Mouse (Mus musculus) myocyte (in vitro differentiated cells): ENCODE results near the gene Sipa1. TPM values are rescaled to one million over a fixed set of nuclear protein-coding genes. Genes with fewer than 3 reads are reported as not detected.
A peak's percentile ranks its signal among the peaks of the same experiment; 100 is the strongest.

Source experiments
- H3K27me3 ChIP-seq: one replicate; pipeline ENCODE4 v1.6.1; 2011; ENCODE audit not compliant: control insufficient read depth, insufficient read depth, insufficient read length
- H3K36me3 ChIP-seq: one replicate; pipeline ENCODE4 v1.6.1; 2011; ENCODE audit not compliant: control insufficient read depth, insufficient read depth
- H3K4me2 ChIP-seq: one replicate; pipeline ENCODE4 v1.6.1; 2011; ENCODE audit warnings: low read depth, control low read depth
- H3K4me3 ChIP-seq: one replicate; pipeline ENCODE4 v1.5.1; 2011; ENCODE audit warnings: mild to moderate bottlenecking, control low read depth, moderate library complexity
- H3K79me2 ChIP-seq: one replicate; pipeline ENCODE4 v1.6.1; 2011; ENCODE audit not compliant: control insufficient read depth, insufficient read depth
- H3ac ChIP-seq: one replicate; pipeline ENCODE4 v1.6.1; 2011; ENCODE audit not compliant: control insufficient read depth, insufficient read length
- CEBPB ChIP-seq: IDR thresholded peaks from 2 replicates; pipeline ENCODE4 v1.6.1; 2011; ENCODE audit warnings: mild to moderate bottlenecking, moderate library complexity; ENCODE audit not compliant: poor library complexity, insufficient read depth, severe bottlenecking
- E2F4 ChIP-seq: IDR thresholded peaks from one replicate; pipeline ENCODE4 v1.6.1; 2011; ENCODE audit warnings: mild to moderate bottlenecking, control low read depth, moderate library complexity; ENCODE audit not compliant: insufficient read depth
- MAX ChIP-seq: IDR thresholded peaks from one replicate; pipeline ENCODE4 v1.6.1; 2011; ENCODE audit warnings: low read depth, mild to moderate bottlenecking, control low read depth
- MYOD1 ChIP-seq, 3 experiments: IDR thresholded peaks; one replicate each; pipeline ENCODE4 v1.6.1; 2011; ENCODE audit warnings: control low read depth in 2 of 3, low read depth in 2 of 3, mild to moderate bottlenecking in 2 of 3, moderate library complexity in 1 of 3; ENCODE audit not compliant: insufficient read length in 2 of 3, control insufficient read depth in 1 of 3
- MYOG ChIP-seq, 3 experiments: IDR thresholded peaks; one replicate each; pipeline ENCODE4 v1.6.1; 2011; ENCODE audit warnings: control low read depth in 2 of 3, low read depth in 2 of 3, mild to moderate bottlenecking in 2 of 3; ENCODE audit not compliant: insufficient read length in 2 of 3, control insufficient read depth in 1 of 3, insufficient read depth in 1 of 3
- POLR2A ChIP-seq: IDR thresholded peaks from one replicate; pipeline ENCODE4 v1.6.1; 2011; ENCODE audit warnings: low read depth, mild to moderate bottlenecking, control low read depth, moderate library complexity; ENCODE audit not compliant: insufficient read length
- POLR2AphosphoS2 ChIP-seq: IDR thresholded peaks from one replicate; pipeline ENCODE4 v1.6.1; 2011; ENCODE audit warnings: low read depth, control low read depth; ENCODE audit not compliant: insufficient read length
- REST ChIP-seq: IDR thresholded peaks from one replicate; pipeline ENCODE4 v1.6.1; 2011; ENCODE audit warnings: mild to moderate bottlenecking, control low read depth, moderate library complexity; ENCODE audit not compliant: insufficient read depth, insufficient read length
- SRF ChIP-seq: IDR thresholded peaks from one replicate; pipeline ENCODE4 v1.6.1; 2011; ENCODE audit warnings: low read depth; ENCODE audit not compliant: control insufficient read depth, insufficient read length
- TCF12 ChIP-seq: IDR thresholded peaks from one replicate; pipeline ENCODE4 v1.6.1; 2011; ENCODE audit warnings: mild to moderate bottlenecking, control low read depth; ENCODE audit not compliant: poor library complexity, insufficient read depth, severe bottlenecking
- TCF3 ChIP-seq: IDR thresholded peaks from one replicate; pipeline ENCODE4 v1.6.1; 2011; ENCODE audit warnings: low read depth, control low read depth; ENCODE audit not compliant: insufficient read length
- USF1 ChIP-seq: IDR thresholded peaks from one replicate; pipeline ENCODE4 v1.6.1; 2011; ENCODE audit warnings: low read depth, mild to moderate bottlenecking, control low read depth, moderate library complexity
- polyA plus RNA-seq: library from polyadenylated mRNA; unstranded; fragments of >200 nt; fragmentation: generic; extraction: Trizol; gene quantifications from one replicate; pipeline ENCODE4 v1.2.1, GENCODE M21; 2012; ENCODE audit warnings: missing spikeins

The Sipa1 gene
- polyA plus RNA-seq, 1 experiment, result 14.4 TPM

DNA sequence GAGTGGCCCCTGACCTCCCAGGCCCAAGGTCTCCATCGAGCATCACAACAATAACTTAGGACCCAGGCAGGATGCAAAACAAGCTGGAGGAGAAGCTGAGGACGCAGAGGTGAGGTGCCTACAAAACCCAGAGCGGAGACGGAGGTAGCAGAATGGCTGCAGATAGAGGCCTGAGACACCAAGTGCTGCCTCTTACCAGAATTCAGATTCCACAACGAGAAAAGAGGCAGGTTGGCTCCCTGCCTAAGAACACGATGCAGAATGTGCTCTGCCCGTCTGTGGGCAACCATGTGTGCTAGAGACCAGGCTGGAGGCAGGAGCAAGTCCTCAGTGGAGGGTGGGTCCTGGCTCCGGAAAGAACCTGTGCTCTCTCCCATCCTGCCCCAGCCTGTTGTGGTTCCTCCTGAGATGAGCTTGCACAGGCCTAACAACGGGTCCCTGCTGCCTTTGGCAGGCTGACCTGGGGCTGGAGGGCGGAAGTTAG is 29.4 kb upstream of the Sipa1 start:
- H3K4me3 ChIP-seq, result no peak overlapping the region
- TF ChIP-seq MYOD1 (IDR thresholded peaks at IDR 0.05; ENCODE audit: control insufficient read depth in 1 of 3, insufficient read length in 2 of 3, low read depth in 2 of 3) (no peak), CEBPB (no peak), POLR2A (no peak), E2F4 (no peak), REST (no peak), MYOG (IDR thresholded peaks at IDR 0.05; ENCODE audit: control insufficient read depth in 1 of 3, insufficient read depth in 1 of 3, insufficient read length in 2 of 3, low read depth in 2 of 3) (no peak), MAX (no peak), POLR2AphosphoS2 (no peak)
- no peak overlapping the region for H3ac ChIP-seq
- H3K79me2 ChIP-seq, result peaks cover 43% of the 10 kb centered on the region
- H3K36me3 ChIP-seq, result peaks cover 9% of the 10 kb centered on the region
- H3K4me2 ChIP-seq, result peak overlapping the region; percentile 12
- no peaks in the 10 kb centered on the region for H3K27me3 ChIP-seq

GRCm38 (mm10) chr19:5692086-5692912 is 28.8 kb upstream of the Sipa1 start:
- H3K79me2 ChIP-seq, result peaks cover 50% of the 10 kb centered on the region
- peaks cover 3% of the 10 kb centered on the region for H3K36me3 ChIP-seq
- H3K4me3 ChIP-seq, result peak overlapping the region; percentile 94
- peak overlapping the region; percentile 95 for H3K4me2 ChIP-seq
- H3K27me3 ChIP-seq, result no peaks in the 10 kb centered on the region
- TF ChIP-seq SRF (no peak), MAX (no peak), POLR2AphosphoS2 (no peak), USF1 (no peak), TCF12 (no peak), TCF3 (no peak), CEBPB (no peak), REST (no peak)
- H3ac ChIP-seq, result no peak overlapping the region

- TF ChIP-seq TCF3 (no peak), POLR2A (no peak), MYOD1 (IDR thresholded peaks at IDR 0.05; ENCODE audit: control insufficient read depth in 1 of 3, insufficient read length in 2 of 3, low read depth in 2 of 3) (no peak), USF1 (no peak), E2F4 (no peak)
- Histone ChIP-seq H3K4me3 (peak overlapping the region; percentile 94), H3K27me3 (no peaks in the 10 kb centered on the region), H3ac (no peak overlapping the region), H3K36me3 (peaks cover 3% of the 10 kb centered on the region), H3K4me2 (peak overlapping the region; percentile 95), H3K79me2 (peaks cover 52% of the 10 kb centered on the region)
These were observed 28.1 kb upstream of the Sipa1 start for GRCm38 (mm10) chr19:5691601-5692000.

DNA sequence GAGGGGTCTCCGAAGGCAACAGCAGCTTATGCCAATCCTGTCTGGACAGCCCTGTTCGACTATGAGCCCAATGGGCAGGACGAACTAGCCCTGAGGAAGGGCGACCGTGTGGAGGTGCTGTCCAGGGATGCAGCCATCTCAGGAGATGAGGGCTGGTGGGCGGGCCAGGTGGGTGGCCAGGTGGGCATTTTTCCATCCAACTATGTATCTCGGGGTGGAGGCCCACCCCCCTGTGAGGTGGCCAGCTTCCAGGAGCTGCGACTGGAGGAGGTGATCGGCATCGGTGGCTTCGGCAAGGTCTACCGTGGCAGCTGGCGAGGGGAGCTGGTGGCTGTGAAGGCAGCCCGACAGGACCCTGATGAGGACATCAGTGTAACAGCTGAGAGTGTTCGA is 26.8 kb upstream of the Sipa1 start:
- Histone ChIP-seq H3K4me2 (peak overlapping the region; percentile 95), H3K4me3 (peak overlapping the region; percentile 94), H3K36me3 (peaks cover 3% of the 10 kb centered on the region), H3K79me2 (peaks cover 52% of the 10 kb centered on the region), H3K27me3 (no peaks in the 10 kb centered on the region), H3ac (peak overlapping the region; percentile 22)
- TF ChIP-seq TCF12 (no peak), MYOG (IDR thresholded peaks at IDR 0.05; ENCODE audit: control insufficient read depth in 1 of 3, insufficient read depth in 1 of 3, insufficient read length in 2 of 3, low read depth in 2 of 3) (peak in 2 of 3 experiments; percentile 14 to 32), CEBPB (no peak), MYOD1 (IDR thresholded peaks at IDR 0.05; ENCODE audit: control insufficient read depth in 1 of 3, insufficient read length in 2 of 3, low read depth in 2 of 3) (peak in 1 of 3 experiments; percentile 18)

DNA sequence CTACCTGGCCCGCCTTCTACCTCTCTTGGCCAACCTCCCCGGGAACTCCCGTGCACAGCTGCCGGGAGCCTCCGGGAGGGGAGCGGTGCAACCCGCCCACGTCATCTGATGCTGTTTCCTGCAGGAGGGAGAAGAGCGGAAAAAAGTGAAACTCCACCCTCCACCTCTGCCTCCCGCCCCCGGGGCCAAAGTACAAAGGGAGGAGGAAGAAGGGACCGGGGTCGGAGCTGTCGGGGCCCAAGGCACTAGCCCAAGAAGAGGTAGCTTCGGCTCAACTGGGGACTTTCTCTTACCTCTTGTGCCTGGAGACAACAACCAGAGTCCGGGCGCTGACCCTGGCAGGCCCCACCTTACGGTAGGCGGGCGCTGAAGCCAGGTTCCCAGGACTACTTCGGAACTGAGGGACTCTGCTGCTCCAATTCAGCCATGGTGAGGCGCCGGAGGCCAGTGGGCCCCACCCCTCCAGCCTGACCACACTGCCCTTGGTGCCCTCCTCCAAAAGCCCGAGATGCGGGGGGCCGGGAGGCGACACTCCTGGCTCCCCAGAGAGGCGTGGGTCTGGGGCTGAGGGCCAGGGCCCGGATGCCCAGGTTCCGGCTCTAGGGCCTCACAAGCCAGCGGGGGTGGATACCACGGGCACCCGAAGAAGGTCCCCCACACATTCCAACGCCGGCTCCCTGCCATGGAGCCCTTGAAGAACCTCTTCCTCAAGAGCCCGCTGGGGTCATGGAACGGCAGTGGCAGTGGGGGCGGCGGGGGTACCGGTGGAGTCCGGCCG is 26.2 kb upstream of the Sipa1 start:
- TF ChIP-seq MAX, result no peak
- TF ChIP-seq MYOG (IDR thresholded peaks at IDR 0.05; ENCODE audit: control insufficient read depth in 1 of 3, insufficient read depth in 1 of 3, insufficient read length in 2 of 3, low read depth in 2 of 3), result peak in 2 of 3 experiments; percentile 47 to 75
- TF ChIP-seq USF1, result no peak
- no peak for TF ChIP-seq REST
- TF ChIP-seq MYOD1 (IDR thresholded peaks at IDR 0.05; ENCODE audit: control insufficient read depth in 1 of 3, insufficient read length in 2 of 3, low read depth in 2 of 3), result peak in 2 of 3 experiments; percentile 4 to 62
- peak; percentile 37 for TF ChIP-seq POLR2AphosphoS2
- TF ChIP-seq POLR2A, result peak; percentile 61
- no peak for TF ChIP-seq TCF12
- no peak for TF ChIP-seq E2F4
- no peak for TF ChIP-seq CEBPB
- no peak for TF ChIP-seq SRF
- no peak for TF ChIP-seq TCF3
- no peaks in the 10 kb centered on the region for H3K27me3 ChIP-seq
- H3K36me3 ChIP-seq, result peaks cover 3% of the 10 kb centered on the region
- peaks cover 52% of the 10 kb centered on the region for H3K79me2 ChIP-seq
- H3K4me3 ChIP-seq, result peak overlapping the region; percentile 94
- H3ac ChIP-seq, result peak overlapping the region; percentile 22
- peak overlapping the region; percentile 95 for H3K4me2 ChIP-seq
